Mouse (Mus musculus) liver, embryonic 15.5 days (tissue): ENCODE data around the gene Itih3. TPM values are rescaled to one million over a fixed set of nuclear protein-coding genes. Genes with fewer than 3 reads are reported as not detected.

Experiments
- ATAC-seq: fragments of 200-750 bp; cut with Nextera tagmentation; 2 replicates; pipeline ENCODE4 v1.8.0; 2017; ENCODE audit warnings: moderate number of reproducible peaks, mild to moderate bottlenecking, moderate library complexity; ENCODE audit not compliant: insufficient read depth
- H3K27ac ChIP-seq: fragments of 300-500 bp; sonication (generic); replicated peaks from 2 replicates; pipeline ENCODE4 v1.5.1; 2015; ENCODE audit warnings: mild to moderate bottlenecking, inconsistent platforms
- H3K27me3 ChIP-seq: fragments of 300-500 bp; sonication (generic); 2 replicates; pipeline ENCODE4 v1.6.1; 2015; ENCODE audit warnings: mild to moderate bottlenecking, inconsistent platforms
- H3K36me3 ChIP-seq: fragments of 300-500 bp; sonication (generic); replicated peaks from 2 replicates; pipeline ENCODE4 v1.6.1; 2015; ENCODE audit warnings: moderate library complexity, mild to moderate bottlenecking, inconsistent platforms
- H3K4me1 ChIP-seq: fragments of 300-500 bp; sonication (generic); replicated peaks from 2 replicates; pipeline ENCODE4 v1.6.1; 2015; ENCODE audit warnings: inconsistent platforms
- H3K4me2 ChIP-seq: fragments of 300-500 bp; sonication (generic); 2 replicates; pipeline ENCODE4 v1.6.1; 2015; ENCODE audit warnings: moderate library complexity, mild to moderate bottlenecking, inconsistent platforms
- H3K4me3 ChIP-seq: fragments of 300-500 bp; sonication (generic); replicated peaks from 2 replicates; pipeline ENCODE4 v1.5.1; 2015; ENCODE audit warnings: mild to moderate bottlenecking, inconsistent platforms
- H3K9ac ChIP-seq: fragments of 300-500 bp; sonication (generic); 2 replicates; pipeline ENCODE4 v1.6.1; 2015; ENCODE audit warnings: moderate library complexity, mild to moderate bottlenecking, inconsistent platforms
- H3K9me3 ChIP-seq: fragments of 300-500 bp; sonication (generic); replicated peaks from 2 replicates; pipeline ENCODE4 v1.6.1; 2016; ENCODE audit warnings: inconsistent platforms
- WGBS: fragments of 180-500 bp; shearing (Covaris S2); methylation state at CpG from one replicate; pipeline ENCODE4 v1.1.7; 2015; ENCODE audit warnings: mixed read lengths; ENCODE audit not compliant: insufficient replicate concordance; 5-methylcytosine and 5-hydroxymethylcytosine counted together
- polyA plus RNA-seq: library from polyadenylated mRNA; unstranded; fragments of >200 nt; fragmentation: Nextera tagmentation; extraction: Ambion mirVana; gene quantifications from 2 replicates; pipeline ENCODE4 v1.2.1, GENCODE M21; 2015

The Itih3 gene
- polyA plus RNA-seq, 1 experiment from 2014 or later: 434 TPM

DNA sequence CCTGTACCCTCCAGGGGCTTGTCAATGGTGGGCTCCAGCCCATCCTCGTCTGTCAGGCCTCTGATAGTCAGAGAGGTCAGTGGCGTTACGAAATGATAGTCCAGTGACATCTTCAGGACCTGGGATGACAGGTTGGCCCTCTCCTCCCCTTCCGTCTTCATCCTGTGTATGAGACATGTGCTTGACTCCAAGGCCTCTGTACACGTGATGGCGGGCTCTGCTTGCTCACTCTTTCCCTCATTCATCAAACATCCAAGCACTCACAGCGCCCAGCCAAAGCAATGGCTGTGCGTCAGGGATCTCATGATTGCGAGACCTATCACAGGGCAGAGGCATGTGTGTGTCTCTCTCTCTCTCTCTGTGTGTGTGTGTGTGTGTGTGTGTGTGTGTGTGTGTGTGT, 9.8 kb upstream of the Itih3 start:
- H3K27ac ChIP-seq: no peak overlapping the region

DNA sequence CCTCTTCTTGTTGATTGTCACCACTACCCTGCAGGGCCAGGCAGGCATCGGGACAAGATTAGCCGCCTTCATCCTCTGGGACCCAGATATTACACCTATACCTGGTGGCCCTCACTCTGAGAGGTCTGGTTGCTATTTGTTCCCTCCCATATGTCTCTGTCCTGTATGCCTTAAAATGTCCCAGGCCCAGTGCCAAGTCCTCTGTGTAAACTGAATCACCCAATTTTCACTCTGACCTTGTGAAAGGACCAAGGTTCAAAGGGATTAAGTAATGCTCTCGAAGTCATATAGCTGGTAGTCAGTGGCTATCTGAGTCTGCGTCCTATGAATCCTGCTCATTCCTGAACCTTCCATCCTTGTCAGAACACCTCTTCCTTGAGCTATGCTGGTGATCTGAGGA, 6.8 kb upstream of the Itih3 start:
- H3K27ac ChIP-seq: peak overlapping the region; percentile 46; the same call in 1 of the 2 replicates
- H3K27me3 ChIP-seq: no peaks in the 10 kb centered on the region
- H3K4me3 ChIP-seq: no peak overlapping the region
- 60% methylated on average over 4 of the region's 4 CpGs for WGBS
- H3K4me1 ChIP-seq: peaks cover 7% of the 10 kb centered on the region; the same call in 1 of the 2 replicates
- H3K4me2 ChIP-seq: no peak overlapping the region
- no peaks in the 10 kb centered on the region for H3K9me3 ChIP-seq
- H3K9ac ChIP-seq: no peak overlapping the region
- ATAC-seq: peak; percentile 65
- H3K36me3 ChIP-seq: no peaks in the 10 kb centered on the region

More for the DNA sequence above, 9.8 kb upstream of the Itih3 start:
- Histone ChIP-seq H3K9me3 (no peaks in the 10 kb centered on the region), H3K9ac (no peak overlapping the region), H3K36me3 (no peaks in the 10 kb centered on the region), H3K27me3 (no peaks in the 10 kb centered on the region), H3K4me1 (peaks cover 7% of the 10 kb centered on the region; the same call in 1 of the 2 replicates), H3K4me2 (no peak overlapping the region), H3K4me3 (no peak overlapping the region)
- ATAC-seq: no peak
- WGBS: 75% methylated on average over 9 of the region's 9 CpGs

DNA sequence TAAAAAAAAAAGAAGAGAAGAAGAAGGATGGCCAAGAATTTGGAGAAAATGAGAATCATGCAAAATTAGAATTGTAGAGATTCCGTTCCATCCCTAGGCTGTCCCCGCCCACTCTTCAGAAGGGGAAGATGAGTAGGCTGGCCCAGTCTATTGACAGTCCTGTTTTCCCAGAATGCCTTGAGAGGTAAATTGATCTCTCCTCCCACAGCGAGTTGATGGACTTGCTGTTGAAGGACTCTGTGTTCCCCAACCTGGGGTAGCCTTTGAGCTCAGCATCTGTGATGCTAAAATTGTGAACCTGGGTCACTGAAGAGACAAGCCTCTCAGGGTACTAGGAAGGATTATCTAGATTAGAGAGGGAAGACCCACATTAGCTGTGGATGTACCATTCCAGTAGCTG, 1.9 kb upstream of the Itih3 start:
- Histone ChIP-seq H3K36me3 (no peaks in the 10 kb centered on the region), H3K4me1 (peaks cover 18% of the 10 kb centered on the region), H3K4me2 (no peak overlapping the region), H3K9ac (no peak overlapping the region), H3K9me3 (no peaks in the 10 kb centered on the region), H3K27ac (no peak overlapping the region), H3K4me3 (no peak overlapping the region), H3K27me3 (no peaks in the 10 kb centered on the region)
- no peak for ATAC-seq
- WGBS: 73% methylated on average over 3 of the region's 3 CpGs

DNA sequence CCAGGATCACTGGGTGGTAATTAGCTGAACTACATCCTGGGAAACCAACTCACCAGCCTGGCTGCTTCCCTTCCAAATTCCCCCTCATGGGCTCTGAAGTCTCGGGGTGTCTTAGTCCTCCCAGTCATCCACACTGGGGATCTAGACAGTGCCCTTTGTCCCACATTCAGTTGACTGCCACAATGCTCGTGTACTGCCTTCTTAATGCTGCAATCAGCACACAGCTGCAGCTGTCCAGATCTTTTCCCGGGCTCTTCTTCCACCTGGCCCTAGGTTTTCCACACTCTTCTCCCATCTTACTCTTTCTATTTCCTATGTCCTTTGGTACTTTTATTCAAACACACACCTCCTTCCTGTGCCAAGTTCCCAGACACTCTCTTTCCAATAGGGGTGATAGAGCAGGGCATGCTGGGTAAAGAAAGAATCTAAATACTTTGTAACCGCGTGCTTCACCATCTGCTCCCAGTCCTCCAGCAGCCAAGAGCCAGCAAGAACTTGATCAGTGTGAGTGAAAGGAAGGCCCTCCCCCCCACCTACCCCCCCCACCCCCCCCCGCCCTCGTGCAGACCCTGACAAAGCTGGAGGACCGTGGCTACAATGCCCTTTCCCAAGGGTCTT, 1.4 kb downstream of the Itih3 start:
- H3K4me3 ChIP-seq: peak overlapping the region; percentile 38
- H3K9me3 ChIP-seq: no peaks in the 10 kb centered on the region
- H3K27ac ChIP-seq: peak overlapping the region; percentile 67; the same call in 1 of the 2 replicates
- 47% methylated on average over 8 of the region's 8 CpGs for WGBS
- peak overlapping the region; percentile 45 for H3K4me2 ChIP-seq
- no peak overlapping the region for H3K9ac ChIP-seq
- H3K4me1 ChIP-seq: peaks cover 19% of the 10 kb centered on the region
- no peaks in the 10 kb centered on the region for H3K36me3 ChIP-seq
- H3K27me3 ChIP-seq: no peaks in the 10 kb centered on the region
- ATAC-seq: 0 out of 2 replicates have a peak, but pooled peaks have one; percentile 6

DNA sequence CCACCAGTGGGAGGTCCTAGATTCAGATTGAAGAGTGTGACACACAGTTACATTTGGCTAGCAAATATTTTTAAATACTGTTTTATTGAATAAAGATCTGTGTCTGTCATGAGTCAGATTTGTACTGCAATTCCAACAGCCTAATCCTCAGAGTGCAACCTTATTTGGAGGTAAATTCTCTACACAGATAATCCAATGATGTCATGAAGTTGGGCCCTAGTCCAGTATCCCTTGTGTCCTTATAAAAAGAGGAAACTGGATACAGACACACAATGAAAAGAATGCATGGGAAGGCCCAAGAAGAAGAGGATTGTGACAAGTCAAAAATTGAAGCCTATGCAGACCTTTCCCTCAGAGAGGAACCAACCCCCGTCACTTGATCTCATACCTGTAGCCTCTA, 7.0 kb downstream of the Itih3 start:
- Histone ChIP-seq H3K36me3 (0 out of 2 replicates have a peak, but pooled peaks cover 7% of the 10 kb centered on the region), H3K9me3 (no peaks in the 10 kb centered on the region), H3K27ac (no peak overlapping the region), H3K4me3 (no peak overlapping the region), H3K9ac (no peak overlapping the region), H3K4me2 (no peak overlapping the region), H3K4me1 (peaks cover 7% of the 10 kb centered on the region), H3K27me3 (no peaks in the 10 kb centered on the region)
- WGBS: 64% methylated on average over 1 of the region's 1 CpGs
- ATAC-seq: no peak

DNA sequence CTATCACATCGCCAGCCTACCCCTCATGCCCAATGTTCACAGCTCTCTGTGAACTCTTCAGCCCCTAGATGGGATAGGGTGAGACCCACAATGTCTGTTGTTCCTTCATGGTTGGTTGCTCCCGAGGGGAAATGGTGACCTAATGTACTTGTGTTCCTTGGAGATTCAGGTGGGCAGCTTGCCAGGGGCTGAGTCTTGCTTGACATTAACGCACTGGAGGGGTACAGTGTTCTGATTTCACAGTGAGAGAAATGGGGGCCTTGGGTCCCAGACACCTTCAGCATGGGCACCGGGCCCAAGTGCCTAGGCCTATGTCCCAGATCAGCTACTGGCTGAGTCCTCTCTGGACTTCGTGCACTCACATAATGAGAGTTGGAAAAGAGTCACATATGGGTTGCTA, 10.2 kb downstream of the Itih3 start:
- Histone ChIP-seq H3K4me3 (no peak overlapping the region), H3K27me3 (no peaks in the 10 kb centered on the region), H3K4me2 (no peak overlapping the region), H3K27ac (no peak overlapping the region), H3K36me3 (0 out of 2 replicates have a peak, but pooled peaks cover 12% of the 10 kb centered on the region), H3K9ac (no peak overlapping the region), H3K9me3 (no peaks in the 10 kb centered on the region), H3K4me1 (0 out of 2 replicates have a peak, but pooled peaks cover 1% of the 10 kb centered on the region)
- no peak for ATAC-seq
- 65% methylated on average over 5 of the region's 5 CpGs for WGBS

DNA sequence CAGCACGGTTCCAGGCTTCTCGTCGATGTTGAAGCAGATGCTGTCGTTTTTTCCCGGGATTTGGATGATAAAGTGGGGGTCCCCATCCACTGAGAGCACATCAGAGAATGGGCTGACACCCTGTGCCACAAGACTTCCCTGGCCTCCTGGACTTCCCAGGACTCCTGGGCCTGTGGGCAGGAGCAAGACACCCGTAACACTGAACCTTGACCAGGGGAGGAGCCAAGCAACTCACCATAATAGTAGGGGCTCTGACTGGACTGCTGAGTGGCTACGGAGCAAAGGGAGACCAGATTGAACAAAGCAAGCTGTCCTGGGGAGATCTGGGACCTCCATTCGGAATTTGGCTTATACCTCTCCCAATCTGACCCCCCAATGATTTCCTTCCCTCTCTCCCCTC, 10.9 kb downstream of the Itih3 start:
- Histone ChIP-seq H3K36me3 (0 out of 2 replicates have a peak, but pooled peaks cover 12% of the 10 kb centered on the region), H3K9ac (no peak overlapping the region), H3K4me2 (no peak overlapping the region), H3K4me3 (no peak overlapping the region), H3K27ac (no peak overlapping the region), H3K4me1 (0 out of 2 replicates have a peak, but pooled peaks cover 5% of the 10 kb centered on the region), H3K27me3 (no peaks in the 10 kb centered on the region), H3K9me3 (no peaks in the 10 kb centered on the region)
- WGBS: 64% methylated on average over 8 of the region's 8 CpGs
- ATAC-seq: no peak

DNA sequence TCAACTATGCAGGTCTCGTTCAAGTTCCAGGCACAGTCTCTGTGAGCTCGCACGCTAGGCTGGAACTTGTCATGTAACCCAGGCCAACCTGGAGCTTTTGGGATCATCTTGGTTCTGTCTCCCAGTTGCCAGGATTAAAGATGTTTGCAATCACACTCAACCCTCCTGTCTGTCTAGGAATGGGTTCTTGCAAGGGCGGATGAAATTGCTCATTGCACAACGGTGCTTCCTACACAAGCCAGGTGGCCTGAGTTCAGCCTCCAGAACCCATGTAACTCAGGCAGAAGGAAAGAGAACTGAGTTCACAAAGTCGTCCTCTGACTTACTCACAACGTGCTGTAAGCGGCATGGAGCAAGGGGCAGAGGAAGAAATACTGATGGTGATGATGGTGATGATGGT, 12.4 kb downstream of the Itih3 start:
- no peak overlapping the region for H3K4me3 ChIP-seq
- no peak overlapping the region for H3K4me2 ChIP-seq
- WGBS: 69% methylated on average over 8 of the region's 8 CpGs
- no peaks in the 10 kb centered on the region for H3K27me3 ChIP-seq
- no peak overlapping the region for H3K27ac ChIP-seq
- ATAC-seq: no peak
- no peaks in the 10 kb centered on the region for H3K9me3 ChIP-seq
- 0 out of 2 replicates have a peak, but pooled peaks cover 8% of the 10 kb centered on the region for H3K36me3 ChIP-seq
- 0 out of 2 replicates have a peak, but pooled peaks cover 5% of the 10 kb centered on the region for H3K4me1 ChIP-seq
- no peak overlapping the region for H3K9ac ChIP-seq

DNA sequence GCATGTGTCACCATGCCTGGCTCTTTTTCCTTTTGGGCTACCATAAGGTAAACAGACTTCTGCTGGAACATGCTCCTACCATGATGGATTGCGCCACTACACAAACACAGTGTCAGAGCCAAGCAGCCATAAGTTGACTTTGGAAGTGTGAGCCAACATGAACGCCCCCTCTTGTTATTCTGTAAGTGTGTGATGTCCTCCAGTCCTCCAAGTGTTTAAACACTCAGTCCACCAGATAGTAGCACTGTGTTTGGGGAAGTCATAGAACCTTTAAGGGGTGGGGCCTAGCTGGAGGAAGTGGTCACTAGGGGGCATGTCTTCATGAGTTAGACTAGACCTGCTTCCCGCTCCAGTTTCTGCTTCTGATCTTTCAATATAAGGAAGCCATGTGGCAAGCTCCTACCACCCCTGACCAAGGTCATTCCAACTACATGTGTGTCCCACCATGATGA, 15.7 kb downstream of the Itih3 start:
- H3K27me3 ChIP-seq: no peaks in the 10 kb centered on the region
- peak; percentile 75 for ATAC-seq
- no peak overlapping the region for H3K4me3 ChIP-seq
- H3K4me1 ChIP-seq: 0 out of 2 replicates have a peak, but pooled peaks cover 5% of the 10 kb centered on the region
- 0 out of 2 replicates have a peak, but pooled peaks cover 8% of the 10 kb centered on the region for H3K36me3 ChIP-seq
- H3K9ac ChIP-seq: no peak overlapping the region
- H3K27ac ChIP-seq: peak overlapping the region; percentile 24; the same call in 1 of the 2 replicates
- H3K4me2 ChIP-seq: no peak overlapping the region
- H3K9me3 ChIP-seq: no peaks in the 10 kb centered on the region
- WGBS: 44% methylated on average over 3 of the region's 3 CpGs

DNA sequence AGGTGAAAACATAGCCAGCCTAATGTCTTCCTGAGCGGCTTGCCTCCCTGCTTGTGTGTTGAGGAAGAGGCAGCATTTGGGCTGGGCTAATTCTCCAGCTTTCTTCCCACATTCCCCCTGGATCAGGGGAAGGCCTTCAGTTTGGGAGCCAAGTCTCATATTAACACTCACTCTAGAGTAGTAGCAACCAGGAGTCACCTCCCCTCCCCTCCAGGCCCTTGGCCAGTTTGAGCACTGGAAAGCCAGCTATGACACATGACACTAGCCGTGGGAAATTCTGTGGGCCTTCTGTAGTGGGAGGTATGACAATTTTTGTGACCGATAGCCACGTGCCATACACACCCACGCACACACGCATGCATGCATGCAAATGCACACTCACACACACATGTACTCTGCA, 17.6 kb downstream of the Itih3 start:
- H3K36me3 ChIP-seq: 0 out of 2 replicates have a peak, but pooled peaks cover 5% of the 10 kb centered on the region
- H3K4me1 ChIP-seq: 0 out of 2 replicates have a peak, but pooled peaks cover 5% of the 10 kb centered on the region
- WGBS: 65% methylated on average over 6 of the region's 6 CpGs
- no peak overlapping the region for H3K4me3 ChIP-seq
- no peaks in the 10 kb centered on the region for H3K9me3 ChIP-seq
- no peak overlapping the region for H3K4me2 ChIP-seq
- ATAC-seq: no peak
- H3K27ac ChIP-seq: no peak overlapping the region
- no peaks in the 10 kb centered on the region for H3K27me3 ChIP-seq
- H3K9ac ChIP-seq: no peak overlapping the region

DNA sequence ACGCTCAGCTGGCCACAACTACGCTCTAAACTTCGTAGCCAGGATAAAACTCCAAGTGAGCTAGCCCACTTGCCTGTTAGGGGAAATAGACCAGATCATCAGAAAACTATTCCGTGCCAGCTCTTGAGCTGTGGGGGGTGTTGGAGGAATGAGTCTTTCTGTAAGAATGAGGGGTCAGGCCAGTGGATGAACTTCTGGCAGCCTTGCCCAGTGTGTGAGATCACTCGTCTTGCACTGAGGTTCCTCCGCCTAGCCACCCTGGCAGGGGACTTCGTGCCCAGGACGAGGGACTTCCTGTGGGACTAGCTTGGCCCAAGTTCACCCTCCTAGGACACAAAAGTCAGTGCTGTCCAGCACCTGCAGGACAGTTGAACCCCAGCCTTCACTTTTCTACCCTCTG, 19.3 kb downstream of the Itih3 start:
- Histone ChIP-seq H3K27ac (no peak overlapping the region), H3K36me3 (0 out of 2 replicates have a peak, but pooled peaks cover 4% of the 10 kb centered on the region), H3K9ac (no peak overlapping the region), H3K4me2 (no peak overlapping the region), H3K9me3 (no peaks in the 10 kb centered on the region), H3K4me1 (0 out of 2 replicates have a peak, but pooled peaks cover 5% of the 10 kb centered on the region), H3K27me3 (no peaks in the 10 kb centered on the region), H3K4me3 (no peak overlapping the region)
- no peak for ATAC-seq
- 62% methylated on average over 8 of the region's 8 CpGs for WGBS
